ENCODE assay signal across 10 mouse cellular contexts in genomic region chr7:16990006-16990744, GRCm38 (mm10). TPM values are rescaled to one million over a fixed set of nuclear protein-coding genes. Genes with fewer than 3 reads are reported as not detected.
DNase-seq lines count a peak whose midpoint lies in the region; ATAC-seq and TF ChIP-seq lines count a peak whose summit lies in the region.
"Had no signal": no experiment of that assay in that cellular context is flagged by ENCODE, and none has a peak within 500 bp of the region (broad histone marks: within the 10 kb centered on the region; RNA-seq: fewer than 3 reads in every experiment).

No protein-coding gene starts in this region.

- peak overlapping the region; percentile 24; the same call in 1 of the 2 replicates for H3K4me2 ChIP-seq in heart, embryonic 15.5 days
- 0 out of 2 replicates have a peak overlapping the region, but pooled peaks have one; percentile 11 for H3K4me2 ChIP-seq in lung, postnatal 0 days (replicated peaks; ENCODE audit: low read depth, low read length)

- ATAC-seq in heart, embryonic 15.5 days (replicated peaks; ENCODE audit: insufficient number of reproducible peaks, insufficient read depth, low FRiP score, low read depth): no peak
- no peak for ATAC-seq in lung, postnatal 0 days
- no peak for ATAC-seq in cerebellum, adult (ENCODE audit: insufficient number of reproducible peaks, low FRiP score, low TSS enrichment)

- TF ChIP-seq CTCF in MEL (IDR thresholded peaks at IDR 0.05 in 2 of 3, conservative IDR thresholded peaks at IDR 0.05 in 1 of 3; ENCODE audit: control insufficient read depth in 1 of 3, insufficient read depth in 1 of 3, low read depth in 2 of 3, low read length in 3 of 3, poor library complexity in 1 of 3, severe bottlenecking in 1 of 3): no peak
- no peak for TF ChIP-seq CTCF in lung, postnatal 0 days (IDR thresholded peaks at IDR 0.05)

- 0 out of 4 replicates have a peak, but pooled peaks have one; percentile 22 to 24 for TF ChIP-seq POLR2A in MEL (IDR thresholded peaks at IDR 0.05; ENCODE audit: control insufficient read depth in 1 of 2, insufficient read depth in 1 of 2, low read depth in 1 of 2, low read length in 2 of 2, poor library complexity in 1 of 2)

- WGBS in heart, embryonic 15.5 days: 34% methylated on average over 15 of the region's 15 CpGs
- WGBS in lung, postnatal 0 days: 22% methylated on average over 15 of the region's 15 CpGs

- intact Hi-C loops in gastrocnemius, postnatal 14 days (cut with DNase I; ENCODE audit: low total_unique reads): no loop called here
- intact Hi-C loops in left cerebral cortex, postnatal 4 days (cut with DNase I): no loop called here

- no peaks in the 10 kb centered on the region for H3K79me2 ChIP-seq in MEL (ENCODE audit: control insufficient read depth, insufficient read depth, low read length, poor library complexity)

- no peaks in the 10 kb centered on the region for H3K27me3 ChIP-seq in MEL (ENCODE audit: control insufficient read depth in 1 of 2, insufficient read depth in 2 of 2, low read length in 2 of 2)
- H3K27me3 ChIP-seq in heart, embryonic 15.5 days: no peaks in the 10 kb centered on the region
- no peaks in the 10 kb centered on the region for H3K27me3 ChIP-seq in lung, postnatal 0 days (replicated peaks; ENCODE audit: insufficient read depth, low read length)
- H3K27me3 ChIP-seq: CH12.LX had no signal

- DNase-seq in gastrocnemius, postnatal 14 days: peak; percentile 32
- DNase-seq in gastrocnemius, adult 8-10 months (ENCODE audit: low spot score in 2 of 2): no peak
- DNase-seq in MEL (ENCODE audit: low read depth, low spot score): peak; percentile 76
- DNase-seq in lung, postnatal 0 days (ENCODE audit: low spot score): peak; percentile 72
- DNase-seq in c-Kit-positive CD71-positive TER-119-positive erythroid progenitor cells, embryonic 14.5 days (ENCODE audit: low spot score): no peak
- DNase-seq in left cerebral cortex, postnatal 4 days: no peak

- TF ChIP-seq EP300 in MEL (IDR thresholded peaks at IDR 0.05; ENCODE audit: low read depth in 1 of 2, low read length in 2 of 2): peak in 1 of 2 experiments; percentile 42; a peak in 2 of 4 replicates
- 0 out of 2 replicates have a peak, but pooled peaks have one; percentile 27 for TF ChIP-seq EP300 in lung, postnatal 0 days (IDR thresholded peaks at IDR 0.05)

- H3K9ac ChIP-seq in MEL (ENCODE audit: control insufficient read depth, low read depth, low read length, poor library complexity, severe bottlenecking): peak overlapping the region; percentile 51
- H3K9ac ChIP-seq in heart, embryonic 15.5 days: no peak overlapping the region
- H3K9ac ChIP-seq in lung, postnatal 0 days (replicated peaks; ENCODE audit: low read depth): no peak overlapping the region

- no peaks in the 10 kb centered on the region for H3K9me3 ChIP-seq in MEL (replicated peaks; ENCODE audit: insufficient read depth, low read length)
- H3K9me3 ChIP-seq in heart, embryonic 15.5 days (replicated peaks): no peaks in the 10 kb centered on the region
- H3K9me3 ChIP-seq in lung, postnatal 0 days (ENCODE audit: low read length): no peaks in the 10 kb centered on the region

- peak overlapping the region; percentile 17 to 28; a peak in 3 of 4 replicates for H3K4me3 ChIP-seq in MEL (ENCODE audit: control insufficient read depth in 1 of 2, insufficient read depth in 1 of 2, low read depth in 2 of 2, low read length in 2 of 2)
- no peak overlapping the region for H3K4me3 ChIP-seq in heart, embryonic 15.5 days
- H3K4me3 ChIP-seq in lung, postnatal 0 days (ENCODE audit: low read depth, low read length): no peak overlapping the region

- TF ChIP-seq RAD21 in MEL (IDR thresholded peaks at IDR 0.05; ENCODE audit: low read depth, low read length): no peak

- peak overlapping the region; percentile 53 for H3K27ac ChIP-seq in MEL (ENCODE audit: control insufficient read depth, low read depth, low read length)
- H3K27ac ChIP-seq in heart, embryonic 15.5 days: peak overlapping the region; percentile 79
- H3K27ac ChIP-seq in lung, postnatal 0 days (ENCODE audit: low read length): peak overlapping the region; percentile 57

- H3K36me3 ChIP-seq in MEL (ENCODE audit: control insufficient read depth in 1 of 2, insufficient read depth in 2 of 2, low read length in 2 of 2): peaks cover 0 to 11% of the 10 kb centered on the region in 2 experiments; a peak in 2 of 4 replicates
- no peaks in the 10 kb centered on the region for H3K36me3 ChIP-seq in heart, embryonic 15.5 days
- no peaks in the 10 kb centered on the region for H3K36me3 ChIP-seq in lung, postnatal 0 days (ENCODE audit: insufficient read depth, low read length)

- H3K4me1 ChIP-seq in MEL (ENCODE audit: control insufficient read depth in 1 of 2, insufficient read depth in 2 of 2, low read length in 2 of 2): peaks cover 4 to 9% of the 10 kb centered on the region in 2 experiments
- H3K4me1 ChIP-seq in heart, embryonic 15.5 days (replicated peaks): peaks cover 52% of the 10 kb centered on the region
- H3K4me1 ChIP-seq in lung, postnatal 0 days (ENCODE audit: insufficient read depth, low read depth, low read length): peaks cover 8% of the 10 kb centered on the region

TF ChIP-seq in MEL, 35 proteins besides CTCF, POLR2A, EP300 and RAD21 (continues in another document):
- TF ChIP-seq ETS1 (IDR thresholded peaks at IDR 0.05; ENCODE audit: low read depth, low read length): peak; percentile 23; the same call in 1 of the 2 replicates
- TF ChIP-seq HCFC1 (IDR thresholded peaks at IDR 0.05; ENCODE audit: low read depth, low read length): no peak
- TF ChIP-seq E2F4 (IDR thresholded peaks at IDR 0.05; ENCODE audit: borderline replicate concordance, low read depth, low read length): no peak
- TF ChIP-seq TAL1 (IDR thresholded peaks at IDR 0.05; ENCODE audit: low read length): no peak
- TF ChIP-seq ZC3H11A (IDR thresholded peaks at IDR 0.05; ENCODE audit: low read depth, low read length): no peak
- TF ChIP-seq CHD1 (IDR thresholded peaks at IDR 0.05; ENCODE audit: low read depth, low read length): no peak
- TF ChIP-seq POLR2AphosphoS5 (IDR thresholded peaks at IDR 0.05; ENCODE audit: borderline replicate concordance, low read depth, low read length): no peak
- TF ChIP-seq MAZ (IDR thresholded peaks at IDR 0.05; ENCODE audit: low read depth, low read length): no peak
- TF ChIP-seq TCF12 (IDR thresholded peaks at IDR 0.05; ENCODE audit: low read depth, low read length): peak; percentile 23; the same call in 1 of the 2 replicates
- peak; percentile 83 for TF ChIP-seq GATA1 (IDR thresholded peaks at IDR 0.05; ENCODE audit: low read depth, low read length)
- TF ChIP-seq MAFK (IDR thresholded peaks at IDR 0.05; ENCODE audit: borderline replicate concordance, low read depth, low read length): no peak

RNA-seq across cellular contexts. Expression of gene Ccdc8, which starts 2.3 kb away (rescaled TPM):
- total RNA-seq in gastrocnemius, postnatal 14 days (2021): 1 to 10 TPM; 5.8 to 6.5 TPM
- under 1 TPM; 0.60 to 0.94 (median 0.76) TPM for total RNA-seq in gastrocnemius, adult 8-10 months (2022)
- total RNA-seq in MEL (2012; rRNA removed): not detected in 2 replicates
- polyA plus RNA-seq in MEL (2012; ENCODE audit: insufficient read depth in 1 of 2, insufficient read length in 2 of 2, low read depth in 1 of 2, low replicate concordance in 2 of 2, missing spikeins in 1 of 2): under 1 TPM in 1 of 2 experiments, not detected in 1; 0.11 TPM
- 28.1 and 34.0 TPM in 2 replicates for polyA plus RNA-seq in heart, embryonic 15.5 days (2015; fragmentation: Nextera tagmentation; extraction: Ambion mirVana)
- polyA plus RNA-seq in lung, postnatal 0 days (2015; fragmentation: Nextera tagmentation; extraction: Ambion mirVana): 7.8 and 8.0 TPM in 2 replicates
- total RNA-seq in left cerebral cortex, postnatal 4 days (2021): 1 to 10 TPM; 3.3 to 4.3 TPM

RNA-seq across cellular contexts. Expression of gene Gm42372, which starts 7.3 kb away (rescaled TPM):
- under 1 TPM in 1 of 2 experiments, not detected in 1; 0.04 TPM for total RNA-seq in gastrocnemius, postnatal 14 days (2021)
- total RNA-seq in gastrocnemius, adult 8-10 months (2022): not detected
- total RNA-seq in MEL (2012; rRNA removed): not detected in 2 replicates
- under 1 TPM in 1 of 2 experiments, not detected in 1; 0.42 TPM for polyA plus RNA-seq in MEL (2012; ENCODE audit: insufficient read depth in 1 of 2, insufficient read length in 2 of 2, low read depth in 1 of 2, low replicate concordance in 2 of 2, missing spikeins in 1 of 2)
- polyA plus RNA-seq in heart, embryonic 15.5 days (2015; fragmentation: Nextera tagmentation; extraction: Ambion mirVana): 0.05 and 0.23 TPM in 2 replicates
- polyA plus RNA-seq in lung, postnatal 0 days (2015; fragmentation: Nextera tagmentation; extraction: Ambion mirVana): 0.02 and 0.04 TPM in 2 replicates
- total RNA-seq in left cerebral cortex, postnatal 4 days (2021): 10 to 100 TPM; 38.0 to 41.8 TPM

RNA-seq across cellular contexts. Expression of gene Pnmal1, which starts 30.7 kb away (rescaled TPM):
- total RNA-seq in gastrocnemius, postnatal 14 days (2021): not detected
- total RNA-seq in gastrocnemius, adult 8-10 months (2022): under 1 TPM in 1 of 4 experiments, not detected in 3; 0.07 TPM
- 0.19 and 0.23 TPM in 2 replicates for total RNA-seq in MEL (2012; rRNA removed)
- polyA plus RNA-seq in MEL (2012; ENCODE audit: insufficient read depth in 1 of 2, insufficient read length in 2 of 2, low read depth in 1 of 2, low replicate concordance in 2 of 2, missing spikeins in 1 of 2): under 1 TPM in 1 of 2 experiments, not detected in 1; 0.53 TPM
- 0.05 and 0.24 TPM in 2 replicates for polyA plus RNA-seq in heart, embryonic 15.5 days (2015; fragmentation: Nextera tagmentation; extraction: Ambion mirVana)
- 0.04 TPM in 1 of 2 replicates, not detected in the other for polyA plus RNA-seq in lung, postnatal 0 days (2015; fragmentation: Nextera tagmentation; extraction: Ambion mirVana)
- total RNA-seq in left cerebral cortex, postnatal 4 days (2021): 10 to 100 TPM; 56.0 to 57.6 TPM
- total RNA-seq: hematopoietic stem cell, adult 5-6 weeks had no signal

RNA-seq across cellular contexts. Expression of gene Ppp5c, which starts 37.5 kb away (rescaled TPM):
- total RNA-seq in gastrocnemius, postnatal 14 days (2021): 10 to 100 TPM; 56.3 to 67.8 TPM
- 10 to 100 TPM; 53.5 to 62.3 (median 60.6) TPM for total RNA-seq in gastrocnemius, adult 8-10 months (2022)
- total RNA-seq in MEL (2012; rRNA removed): 94.2 and 101 TPM in 2 replicates
- 100 to 1,000 TPM; 178 to 249 TPM for polyA plus RNA-seq in MEL (2012; ENCODE audit: insufficient read depth in 1 of 2, insufficient read length in 2 of 2, low read depth in 1 of 2, low replicate concordance in 2 of 2, missing spikeins in 1 of 2)
- 82.5 and 99.2 TPM in 2 replicates for polyA plus RNA-seq in heart, embryonic 15.5 days (2015; fragmentation: Nextera tagmentation; extraction: Ambion mirVana)
- 65.1 and 71.8 TPM in 2 replicates for polyA plus RNA-seq in lung, postnatal 0 days (2015; fragmentation: Nextera tagmentation; extraction: Ambion mirVana)
- 100 to 1,000 TPM; 110 to 120 TPM for total RNA-seq in left cerebral cortex, postnatal 4 days (2021)

RNA-seq across cellular contexts. Expression of gene Pnmal2, which starts 45.7 kb away (rescaled TPM):
- 10 to 100 TPM in 1 of 2 experiments, 1 to 10 TPM in 1; 9.2 to 11.8 TPM for total RNA-seq in gastrocnemius, postnatal 14 days (2021)
- total RNA-seq in gastrocnemius, adult 8-10 months (2022): under 1 TPM; 0.24 to 0.76 (median 0.41) TPM
- total RNA-seq in MEL (2012; rRNA removed): not detected in 2 replicates
- under 1 TPM in 1 of 2 experiments, not detected in 1; 0.07 TPM for polyA plus RNA-seq in MEL (2012; ENCODE audit: insufficient read depth in 1 of 2, insufficient read length in 2 of 2, low read depth in 1 of 2, low replicate concordance in 2 of 2, missing spikeins in 1 of 2)
- polyA plus RNA-seq in heart, embryonic 15.5 days (2015; fragmentation: Nextera tagmentation; extraction: Ambion mirVana): 4.7 and 6.2 TPM in 2 replicates
- polyA plus RNA-seq in lung, postnatal 0 days (2015; fragmentation: Nextera tagmentation; extraction: Ambion mirVana): 1.9 and 2.0 TPM in 2 replicates
- total RNA-seq in left cerebral cortex, postnatal 4 days (2021): 100 to 1,000 TPM; 169 to 194 TPM
- total RNA-seq: hematopoietic stem cell, adult 5-6 weeks had no signal

Comparison
In these comparisons a context has a peak if more than half of its experiments do, and no peak if none do; other contexts are left out.
1. DNase-seq: peak in gastrocnemius, postnatal 14 days (single experiment), MEL (single experiment) and lung, postnatal 0 days (single experiment); none in gastrocnemius, adult 8-10 months (0 of 2), c-Kit-positive CD71-positive TER-119-positive erythroid progenitor cells, embryonic 14.5 days (single experiment) and left cerebral cortex, postnatal 4 days (single experiment).
2. H3K4me3 ChIP-seq: peak in MEL (2 of 2); none in heart, embryonic 15.5 days (single experiment) and lung, postnatal 0 days (single experiment).
3. RNA of gene Gm42372, which starts 7.3 kb away (total RNA-seq): 38.0 to 41.8 TPM in left cerebral cortex, postnatal 4 days; 0.04 TPM in gastrocnemius, postnatal 14 days, not detected in gastrocnemius, adult 8-10 months and not detected in MEL; every median in the first group is over 10 times any median in the second.
4. RNA of gene Pnmal1, which starts 30.7 kb away (total RNA-seq): 56.0 to 57.6 TPM in left cerebral cortex, postnatal 4 days; 0.19 to 0.23 TPM in MEL, 0.07 TPM in gastrocnemius, adult 8-10 months and not detected in gastrocnemius, postnatal 14 days; every median in the first group is over 10 times any median in the second.
5. Peak in every context shown above with its lines, with median percentiles within 50 percentile points of each other: H3K27ac ChIP-seq.